Mouse (Mus musculus) erythroblast, adult 5-6 weeks (primary cell): Measurements from ENCODE around the gene Glt8d1. TPM values are rescaled to one million over a fixed set of nuclear protein-coding genes. Genes with fewer than 3 reads are reported as not detected.
A peak's percentile ranks its signal among the peaks of the same experiment; 100 is the strongest.

Source experiments
- ATAC-seq: replicated peaks from 2 replicates; pipeline ENCODE4 v1.8.0; 2016; ENCODE audit warnings: moderate number of reproducible peaks, mild to moderate bottlenecking, moderate TSS enrichment, inconsistent platforms; ENCODE audit not compliant: poor library complexity, low FRiP score, severe bottlenecking
- total RNA-seq, 2 experiments: library from RNA; stranded (forward) in 1 of 2; stranded (reverse) in 1 of 2; fragments of 150-400 nt in 1 of 2; fragments of 200-764, 138-1000 nt in 1 of 2; gene quantifications; 2 replicates each; pipeline versions ENCODE4 v1.2.3 to v1.2.4; 2015 to 2017; ENCODE audit warnings: low replicate concordance in 2 of 2

The Glt8d1 gene
- total RNA-seq (2015; ENCODE audit: low replicate concordance), result 6.9 and 18.6 TPM in 2 replicates
- 5.8 and 6.3 TPM in 2 replicates for total RNA-seq (2017; ENCODE audit: low replicate concordance)

GRCm38 (mm10) chr14:31001307-31002205 lies at the start of gene Glt8d1, which contains the start of gene Spcs1:
Gene Glt8d1 (plus strand): TSS chr14:31001400.
Gene Spcs1 (minus strand): TSS chr14:31001672.
- peak; percentile 92 for ATAC-seq

GRCm38 (mm10) chr14:30958517-30958916 lies 42.7 kb upstream of the Glt8d1 start:
- peak; percentile 64; the same call in 1 of the 2 replicates for ATAC-seq

- peak; percentile 72; the same call in 1 of the 2 replicates for ATAC-seq
Measured at GRCm38 (mm10) chr14:30959031-30959430, 42.2 kb upstream of the Glt8d1 start.

GRCm38 (mm10) chr14:30960366-30960765 lies 40.8 kb upstream of the Glt8d1 start:
- no peak for ATAC-seq

GRCm38 (mm10) chr14:30974204-30974603 lies 27.0 kb upstream of the Glt8d1 start:
- ATAC-seq, result no peak

GRCm38 (mm10) chr14:30976222-30976621 lies 25.0 kb upstream of the Glt8d1 start:
- ATAC-seq, result no peak

- ATAC-seq, result no peak
Measured at GRCm38 (mm10) chr14:30996417-30996816, 4.8 kb upstream of the Glt8d1 start.

- ATAC-seq, result no peak; the same call in 1 of the 2 replicates
Measured at GRCm38 (mm10) chr14:31000356-31000755, 844 bp upstream of the Glt8d1 start.

GRCm38 (mm10) chr14:31000816-31001306 lies 339 bp upstream of the Glt8d1 start:
- ATAC-seq, result peak; percentile 42

GRCm38 (mm10) chr14:31004527-31004926 lies 3.3 kb downstream of the Glt8d1 start:
- no peak for ATAC-seq

- ATAC-seq, result peak; percentile 55
Measured at GRCm38 (mm10) chr14:31006779-31007178, 5.6 kb downstream of the Glt8d1 start.

- no peak for ATAC-seq
Measured at GRCm38 (mm10) chr14:31011588-31011987, 10.4 kb downstream of the Glt8d1 start.

GRCm38 (mm10) chr14:31013928-31014327 lies 12.7 kb downstream of the Glt8d1 start:
- no peak for ATAC-seq

GRCm38 (mm10) chr14:31016063-31016462 lies 14.9 kb downstream of the Glt8d1 start:
- no peak for ATAC-seq

- peak; percentile 39; the same call in 1 of the 2 replicates for ATAC-seq
Measured at GRCm38 (mm10) chr14:31017854-31018253, 16.7 kb downstream of the Glt8d1 start.

GRCm38 (mm10) chr14:31018860-31019291 lies 17.7 kb downstream of the Glt8d1 start, which contains the start of the genes Pbrm1 and Gnl3:
Gene Pbrm1 (plus strand): TSS chr14:31019138.
Gene Gnl3 (minus strand): TSS chr14:31019152.
- ATAC-seq, result peak; percentile 84

- peak; percentile 78 for ATAC-seq
Measured at GRCm38 (mm10) chr14:31019331-31020205, 18.4 kb downstream of the Glt8d1 start.

- ATAC-seq, result no peak
Measured at GRCm38 (mm10) chr14:31022579-31022978, 21.4 kb downstream of the Glt8d1 start.

- ATAC-seq, result 0 out of 2 replicates have a peak, but pooled peaks have one; percentile 32
Measured at GRCm38 (mm10) chr14:31025785-31026184, 24.6 kb downstream of the Glt8d1 start.

GRCm38 (mm10) chr14:31045296-31045695 lies 44.1 kb downstream of the Glt8d1 start:
- ATAC-seq, result peak; percentile 10
